Mouse (Mus musculus): ENCODE data around the gene Pik3r3.

Pik3r3 gene

DNA sequence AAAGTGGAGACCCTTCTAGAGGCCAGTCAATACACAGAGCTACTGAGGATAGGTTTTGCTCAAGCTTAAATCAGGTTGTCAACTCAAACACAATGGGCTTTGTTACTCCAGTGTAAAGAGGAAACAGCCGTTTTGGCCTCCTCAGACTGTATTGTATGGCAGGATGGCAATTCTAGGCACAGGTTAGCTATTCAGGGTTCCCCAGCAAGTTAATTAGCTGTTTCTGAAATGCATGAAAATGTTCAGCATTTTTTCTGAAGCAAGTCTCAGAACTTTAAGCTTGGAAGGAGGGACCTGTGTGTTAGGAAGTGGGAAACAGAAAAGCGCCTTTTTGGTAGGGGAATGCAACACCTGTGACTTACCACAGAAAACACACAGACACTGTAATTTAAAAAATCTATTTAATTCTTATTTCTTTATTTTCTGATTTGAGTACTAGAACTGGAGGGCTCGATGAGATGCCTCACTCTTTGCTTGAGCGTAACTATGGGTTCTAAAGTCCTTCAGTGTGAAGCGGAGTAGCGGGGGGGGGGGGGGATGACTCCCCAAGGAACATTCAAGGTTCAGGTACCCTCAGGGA lies 1.3 kb upstream of the Pik3r3 start:
- DNase-seq (ENCODE audit: low spot score), result no peak

DNA sequence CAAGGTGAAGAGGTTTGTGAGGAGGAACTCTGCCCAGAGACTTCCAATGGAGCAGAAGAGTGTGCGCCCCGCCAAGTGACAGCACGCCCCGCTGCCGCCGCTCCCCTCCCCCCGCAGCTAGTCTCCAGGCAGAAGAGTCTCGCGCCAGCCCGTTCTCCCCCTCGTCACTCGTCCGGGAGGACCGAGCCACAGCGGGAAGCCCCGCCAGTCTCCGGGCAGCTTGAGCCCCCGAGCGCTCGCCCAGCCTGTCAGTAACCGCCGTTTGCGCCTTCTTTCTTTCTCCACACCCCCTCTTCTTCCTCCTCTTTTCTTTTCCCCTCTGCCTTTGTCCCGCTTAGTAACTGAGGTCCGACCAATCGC lies 658 bp upstream of the Pik3r3 start:
- DNase-seq (ENCODE audit: low spot score), result no peak

DNA sequence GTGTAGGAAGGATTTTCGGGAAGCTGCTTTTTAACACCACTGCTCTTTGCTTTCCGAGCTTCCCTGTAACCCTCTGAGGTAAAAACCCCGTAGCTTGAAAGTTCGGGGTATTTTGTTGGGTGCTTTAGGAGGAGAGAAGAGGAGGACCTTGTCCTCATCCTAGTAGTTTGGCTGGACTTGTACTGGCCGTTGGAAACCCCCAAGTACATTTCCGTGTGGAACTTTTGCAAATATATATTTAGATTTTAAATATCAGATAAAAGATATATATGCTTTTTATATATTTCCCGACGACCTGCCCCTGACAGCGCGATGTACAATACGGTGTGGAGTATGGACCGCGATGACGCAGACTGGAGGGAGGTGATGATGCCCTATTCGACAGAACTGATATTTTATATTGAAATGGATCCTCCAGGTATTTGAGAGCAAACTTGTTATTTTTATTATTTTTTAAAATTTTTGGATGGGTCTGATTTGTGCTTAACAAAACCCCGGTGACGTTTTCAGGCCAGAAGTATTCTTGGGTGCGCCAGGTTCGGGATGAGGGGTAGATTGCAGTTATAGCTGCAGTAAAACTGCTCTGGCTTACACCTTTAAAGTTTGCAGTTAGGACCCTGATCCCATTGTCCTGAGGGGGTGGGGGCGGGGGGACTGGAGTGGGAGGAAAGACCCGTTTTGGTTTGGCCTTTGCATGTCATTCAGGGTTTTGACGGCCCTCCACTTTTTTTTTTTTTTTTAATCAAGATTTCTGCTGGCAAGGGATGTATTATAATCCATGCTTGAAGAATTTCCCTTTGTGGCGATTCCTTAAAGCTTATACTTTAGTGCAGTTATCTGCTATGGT lies 801 bp downstream of the Pik3r3 start:
- peak; percentile 11 for DNase-seq (ENCODE audit: low spot score)

DNA sequence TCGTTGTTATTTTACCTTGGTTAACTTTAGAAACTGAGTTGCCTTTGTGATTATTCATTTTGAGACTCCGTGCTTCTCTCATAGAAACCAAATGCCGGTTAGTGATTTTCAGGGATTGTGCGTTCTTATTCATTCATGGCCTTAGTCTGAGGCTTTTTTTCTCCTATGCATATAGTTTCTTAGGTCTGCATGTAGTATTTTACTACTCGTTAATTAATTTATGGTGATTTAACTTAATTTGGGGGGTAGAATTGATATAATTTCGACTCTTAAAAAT lies 1.4 kb downstream of the Pik3r3 start:
- DNase-seq (ENCODE audit: low spot score), result no peak

DNA sequence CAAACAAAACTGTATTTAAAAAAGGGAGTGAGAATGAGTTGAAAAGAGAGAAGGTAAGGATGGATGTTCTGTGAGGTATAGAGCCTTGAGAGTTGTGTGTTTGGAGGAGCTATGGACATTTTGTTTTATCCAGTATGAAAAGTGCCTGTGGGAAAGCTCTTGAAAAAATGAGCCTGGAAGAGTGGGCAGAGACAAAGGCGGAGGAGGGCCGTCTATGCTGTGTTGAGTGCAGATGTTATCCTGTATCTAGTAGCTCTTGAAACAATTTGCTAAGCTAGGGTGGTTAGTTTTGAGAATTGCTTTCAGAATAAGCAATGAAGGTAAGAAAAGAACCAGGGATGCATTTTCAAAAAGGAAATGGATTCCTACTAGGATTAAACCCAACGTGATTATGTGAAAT lies 22.0 kb downstream of the Pik3r3 start:
- DNase-seq (ENCODE audit: low spot score), result no peak

DNA sequence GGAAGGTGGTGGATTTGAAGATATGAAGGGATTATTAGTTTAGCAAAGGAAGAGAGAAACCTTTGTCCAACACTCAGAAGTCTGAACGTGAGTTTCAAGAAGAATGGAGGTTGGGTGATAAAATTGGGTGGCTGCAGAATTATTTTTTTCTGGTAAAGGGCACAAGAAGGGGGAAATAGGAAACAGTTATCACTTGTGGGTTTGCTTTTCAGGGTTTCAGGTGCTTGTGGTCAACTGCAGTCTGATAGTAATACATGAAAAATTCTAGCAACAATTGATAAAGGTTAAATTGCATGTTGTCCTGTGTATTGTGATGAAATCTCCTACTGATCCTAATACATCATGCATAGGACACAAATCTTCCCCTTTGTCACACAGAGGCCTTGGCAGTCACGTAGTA lies 22.8 kb downstream of the Pik3r3 start:
- no peak for DNase-seq (ENCODE audit: low spot score)

DNA sequence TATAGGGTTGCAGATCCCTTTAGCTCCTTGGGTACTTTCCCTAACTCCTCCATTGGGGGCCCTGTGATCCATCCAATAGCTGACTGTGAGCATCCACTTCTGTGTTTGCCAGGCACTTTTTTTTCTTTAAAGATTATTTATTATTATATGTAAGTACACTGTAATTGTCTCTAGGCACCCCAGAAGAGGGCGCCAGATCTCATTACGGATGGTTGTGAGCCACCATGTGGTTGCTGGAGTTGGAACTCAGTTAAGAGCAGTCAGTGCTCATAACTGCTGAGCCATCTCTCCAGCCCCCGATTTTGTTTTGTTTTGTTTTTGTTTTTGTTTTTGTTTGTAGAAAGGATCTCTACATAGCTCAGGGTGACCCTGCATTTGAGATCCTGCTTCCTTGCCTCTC lies 24.5 kb downstream of the Pik3r3 start:
- peak; percentile 12 for DNase-seq (ENCODE audit: low spot score)

DNA sequence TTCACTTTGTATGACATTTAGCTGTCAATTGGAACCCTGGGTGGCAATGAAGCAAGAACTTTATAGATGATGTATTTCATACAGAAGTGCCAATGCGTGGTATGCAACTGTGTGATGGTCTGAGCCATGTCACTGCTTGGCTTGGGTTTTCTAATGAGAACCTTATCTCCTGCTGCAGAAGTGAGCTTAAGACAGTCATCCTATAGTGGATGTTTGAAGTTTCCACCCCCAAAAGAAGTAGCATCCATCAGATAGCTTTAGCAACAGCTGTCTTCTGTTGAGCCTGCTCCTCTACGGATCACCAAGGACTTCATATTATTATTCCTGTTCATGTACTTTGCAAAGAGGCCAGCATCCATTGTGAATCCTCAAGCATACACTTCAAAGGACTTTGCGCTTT lies 28.6 kb downstream of the Pik3r3 start:
- no peak for DNase-seq (ENCODE audit: low spot score)

DNA sequence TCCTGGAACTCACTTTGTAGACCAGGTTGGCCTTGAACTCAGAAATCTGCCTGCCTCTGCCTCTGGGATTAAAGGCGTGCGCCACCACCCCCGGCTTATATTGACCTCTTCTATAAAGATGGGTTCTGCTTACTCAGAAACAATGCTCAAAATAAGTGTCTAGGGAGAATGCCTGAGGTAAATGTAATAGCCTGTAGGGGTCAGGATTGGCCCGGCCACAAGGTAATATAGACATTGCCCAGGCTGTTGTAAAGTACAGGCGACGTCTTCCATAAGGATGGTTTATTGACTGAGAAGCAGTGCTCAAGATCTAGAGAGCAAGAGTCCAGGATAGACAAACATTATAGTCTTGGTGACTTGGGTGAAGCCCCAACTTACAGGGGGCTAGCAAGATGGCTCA lies 46.8 kb downstream of the Pik3r3 start:
- no peak for DNase-seq (ENCODE audit: low spot score)

DNA sequence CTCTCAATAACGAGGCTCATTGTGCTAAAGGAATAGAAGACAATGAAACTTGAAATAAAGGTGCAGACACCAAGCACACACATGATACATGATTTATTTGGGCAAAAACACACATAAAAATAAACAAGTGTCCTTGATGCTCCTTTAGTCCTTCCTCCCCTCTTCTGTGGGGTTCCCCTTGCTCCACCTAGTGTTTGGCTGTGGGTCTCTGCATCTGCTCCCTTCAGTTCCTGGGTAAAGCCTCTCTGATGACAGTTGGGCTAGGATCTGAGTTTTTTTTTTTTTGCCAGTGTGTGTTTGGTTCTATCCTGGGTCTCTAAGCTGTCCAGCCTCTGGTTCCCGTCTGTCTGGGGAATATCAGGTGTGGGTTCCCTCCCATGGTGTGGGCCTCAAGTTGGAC lies 60.8 kb downstream of the Pik3r3 start:
- DNase-seq (ENCODE audit: low spot score), result no peak

DNA sequence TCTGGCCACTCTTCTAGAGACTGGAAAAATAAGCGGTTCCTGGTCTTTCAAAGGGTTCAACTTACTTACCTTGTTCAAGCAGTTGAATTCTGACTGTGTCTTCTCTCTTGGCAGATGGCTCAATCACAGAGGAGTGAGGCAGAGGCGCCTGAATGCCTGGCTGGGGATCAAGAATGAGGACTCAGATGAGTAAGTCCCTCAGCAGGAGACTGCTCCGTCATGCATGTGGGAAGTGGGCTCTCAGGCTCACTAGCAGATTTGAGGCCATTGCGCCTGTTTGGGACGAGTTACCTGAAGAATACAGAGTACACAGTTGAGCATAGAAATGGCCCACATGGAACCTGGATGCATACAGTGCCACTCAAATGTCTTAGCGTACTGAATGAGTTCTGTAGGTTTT lies 70.1 kb downstream of the Pik3r3 start:
- DNase-seq (ENCODE audit: low spot score), result no peak

DNA sequence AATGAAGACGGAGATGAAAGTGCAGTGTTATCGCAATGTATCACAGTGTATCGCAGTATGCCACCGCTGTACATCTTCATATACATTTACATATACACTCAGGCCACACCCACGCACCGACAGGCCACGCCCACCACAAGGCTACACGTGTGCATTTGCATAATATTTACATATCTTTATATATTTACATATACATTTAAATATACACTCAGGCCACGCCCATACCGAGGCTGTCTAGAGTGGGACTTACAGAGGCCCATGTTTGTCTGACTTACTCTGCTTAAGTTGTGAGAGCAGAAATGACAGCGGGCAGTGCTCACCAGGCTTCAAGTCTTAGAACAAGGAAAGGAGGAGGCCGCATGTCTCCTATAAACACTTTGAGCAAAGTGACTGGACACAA lies 71.9 kb downstream of the Pik3r3 start:
- no peak for DNase-seq (ENCODE audit: low spot score)

DNA sequence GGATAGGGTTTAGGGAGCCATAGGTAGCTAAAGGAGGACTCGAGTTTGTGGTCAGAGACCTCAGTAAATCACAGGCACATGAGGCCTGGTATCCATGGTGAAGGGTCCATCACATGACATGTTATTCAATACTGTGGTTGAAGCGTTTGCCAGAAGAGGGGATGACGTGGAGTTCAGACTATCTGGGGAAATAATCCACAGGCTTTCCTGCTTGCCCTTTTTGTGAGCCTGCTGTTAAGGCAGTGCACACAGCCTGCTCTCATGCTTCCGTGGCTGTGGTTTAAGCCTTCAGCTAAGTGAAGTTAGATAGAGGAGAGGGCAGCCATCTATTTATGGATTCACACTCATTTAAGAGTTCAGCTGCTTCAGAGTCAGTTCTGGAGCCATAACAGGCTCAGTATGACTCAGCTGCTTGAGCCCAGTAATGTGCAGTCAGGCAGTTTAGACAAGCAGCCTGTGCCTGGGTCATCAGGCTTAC lies 79.5 kb downstream of the Pik3r3 start:
- DNase-seq (ENCODE audit: low spot score), result no peak

DNA sequence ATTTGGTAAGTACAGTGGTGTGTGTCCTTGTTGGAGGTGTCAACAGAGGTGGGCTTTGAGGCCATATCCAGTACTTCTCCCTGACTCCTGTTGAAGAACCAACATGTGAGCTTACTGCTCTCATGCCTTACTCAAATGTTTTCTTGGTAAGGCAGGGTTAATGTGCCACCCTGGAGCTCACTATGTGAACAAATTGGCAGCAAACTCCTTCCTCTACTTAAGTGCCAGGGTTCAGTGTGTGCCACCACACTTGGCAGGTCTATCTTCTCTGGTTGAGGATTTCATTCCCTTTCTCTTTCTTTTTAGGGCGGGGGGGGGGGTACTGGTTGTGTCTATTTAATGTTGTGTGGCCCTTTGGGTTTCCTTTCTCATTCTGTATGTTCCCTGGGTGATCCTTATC lies 83.1 kb downstream of the Pik3r3 start:
- no peak for DNase-seq (ENCODE audit: low spot score)

DNA sequence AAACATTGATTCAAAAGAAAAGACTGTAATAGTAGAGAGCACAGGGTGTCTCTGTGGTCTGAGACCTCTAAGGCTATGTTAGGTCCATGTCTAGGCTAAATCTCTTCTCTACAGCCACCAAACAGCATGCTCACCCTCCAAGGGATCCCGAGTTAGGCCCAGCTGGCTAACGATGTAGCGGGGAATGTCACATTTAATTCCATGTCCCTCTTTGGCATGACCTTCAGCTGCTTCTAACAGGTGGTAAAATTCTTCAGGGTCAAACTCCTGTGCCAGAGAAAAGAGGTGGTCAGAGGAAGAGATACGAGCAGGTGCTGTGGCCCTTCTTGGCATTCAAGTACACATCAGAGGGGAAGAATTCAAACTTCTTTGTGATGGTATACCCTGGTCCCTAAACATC lies 96.2 kb downstream of the Pik3r3 start:
- DNase-seq (ENCODE audit: low spot score), result no peak

DNA sequence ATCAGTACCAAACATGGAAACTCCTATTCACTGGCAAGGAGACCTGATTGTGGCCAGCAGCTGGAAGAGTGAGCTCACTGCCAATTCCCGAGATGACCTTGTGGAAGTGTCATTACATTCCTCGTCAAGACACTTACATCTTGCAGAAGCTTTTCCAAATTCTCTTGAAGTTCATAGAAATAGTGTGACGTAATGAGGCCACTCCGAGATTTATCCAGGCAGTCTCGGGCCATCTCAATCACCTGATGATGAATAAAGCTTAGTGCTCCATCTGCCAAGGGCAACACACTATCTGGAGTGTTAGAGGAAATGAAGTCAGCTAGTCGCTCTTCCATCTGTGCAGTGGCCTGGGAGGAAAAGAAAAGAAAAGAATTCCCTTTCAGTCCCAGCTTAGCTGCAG lies 100.7 kb downstream of the Pik3r3 start:
- no peak for DNase-seq (ENCODE audit: low spot score)

DNA sequence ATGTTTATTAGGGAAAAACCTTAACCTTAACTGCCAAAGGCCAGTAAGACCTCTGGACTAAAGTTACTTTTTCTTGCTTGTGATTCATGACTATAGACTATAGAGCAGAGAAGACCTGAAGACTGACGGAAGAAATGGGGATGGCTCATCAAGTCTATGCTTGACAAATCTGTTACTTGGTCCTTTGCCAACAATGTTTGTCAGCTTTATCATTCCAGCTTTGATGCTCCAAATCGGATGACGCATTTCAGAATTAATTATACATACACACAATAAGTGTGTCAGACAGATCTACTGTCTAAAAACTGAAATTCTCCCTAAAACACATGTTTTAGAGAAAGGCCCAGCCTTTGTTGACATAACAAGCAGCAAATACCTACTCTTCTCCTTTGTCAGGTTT lies 107.8 kb downstream of the Pik3r3 start:
- no peak for DNase-seq (ENCODE audit: low spot score)

DNA sequence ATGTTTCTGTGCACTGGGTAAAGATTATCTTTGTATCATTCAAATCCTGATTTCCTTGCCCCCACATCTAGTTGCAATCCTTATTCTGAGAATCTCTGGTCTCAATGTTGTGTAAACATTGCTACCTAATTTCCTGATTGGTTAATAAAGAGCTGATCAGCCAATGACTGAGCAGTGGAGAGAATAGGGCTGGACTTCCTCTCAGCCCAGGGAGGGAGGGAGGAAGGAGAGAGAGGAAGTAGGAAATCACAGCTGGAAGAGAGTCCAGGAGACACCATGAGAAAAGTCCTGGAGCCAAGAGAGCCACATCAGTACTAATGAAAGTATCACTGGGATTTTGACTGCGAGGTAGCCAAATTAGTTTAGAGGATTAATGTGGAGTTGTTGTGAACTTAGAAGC lies 114.9 kb downstream of the Pik3r3 start:
- no peak for DNase-seq (ENCODE audit: low spot score)

DNA sequence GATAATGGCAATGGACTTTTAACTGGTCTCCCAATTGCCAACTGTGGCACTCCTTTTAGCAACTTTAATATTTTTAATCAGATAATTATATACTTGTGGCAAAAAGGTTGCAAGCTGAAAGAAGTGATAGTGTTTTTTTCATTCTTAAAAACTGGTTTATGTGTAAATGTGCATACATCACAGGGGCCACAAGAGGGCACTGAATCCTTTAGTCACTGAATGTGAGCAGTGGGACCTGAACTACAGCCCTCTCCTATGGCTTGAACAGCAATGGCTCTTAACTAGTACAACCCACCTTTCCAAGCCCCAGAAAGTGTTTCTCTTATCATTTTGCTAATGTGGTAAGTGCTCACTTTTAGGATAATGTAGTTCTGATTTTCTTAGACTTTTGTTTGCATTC lies 120.7 kb downstream of the Pik3r3 start:
- no peak for DNase-seq (ENCODE audit: low spot score)

DNA sequence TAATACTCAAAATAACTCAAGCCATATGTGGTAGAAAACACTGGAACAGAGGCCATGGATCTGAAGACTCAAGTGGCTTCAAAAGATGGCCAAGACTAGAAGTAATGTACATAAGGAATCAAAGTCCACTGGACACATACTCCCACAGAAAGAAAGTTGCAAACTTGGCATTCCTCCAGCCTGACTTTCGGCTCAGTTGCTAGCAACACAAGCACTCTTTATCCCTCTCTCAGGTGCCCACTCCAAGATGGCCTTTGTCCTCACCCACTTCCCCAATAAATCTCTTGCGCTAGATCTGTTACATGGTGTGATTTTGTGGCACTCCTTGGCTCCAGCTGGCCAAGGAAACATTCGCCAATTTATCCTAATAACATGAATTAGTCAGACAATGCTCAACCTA lies 131.1 kb downstream of the Pik3r3 start:
- no peak for DNase-seq (ENCODE audit: low spot score)
